Mouse (Mus musculus) hindbrain, embryonic 10.5 days (tissue): ENCODE data around the gene D630039A03Rik. TPM values are rescaled to one million over a fixed set of nuclear protein-coding genes. Genes with fewer than 3 reads are reported as not detected.
A peak's percentile ranks its signal among the peaks of the same experiment; 100 is the strongest.

Source experiments
- DNase-seq: peaks from one replicate; pipeline ENCODE4 v3.0.0-alpha.2; 2017; ENCODE audit warnings: low spot score
- H3K27ac ChIP-seq: fragments of 300-500 bp; sonication (generic); 2 replicates; pipeline ENCODE4 v1.5.1; 2016; ENCODE audit warnings: mild to moderate bottlenecking, moderate library complexity
- H3K27me3 ChIP-seq: fragments of 300-500 bp; sonication (generic); 2 replicates; pipeline ENCODE4 v1.6.1; 2016; ENCODE audit warnings: mild to moderate bottlenecking; ENCODE audit not compliant: poor library complexity, insufficient read depth, severe bottlenecking
- H3K36me3 ChIP-seq: fragments of 300-500 bp; sonication (generic); 2 replicates; pipeline ENCODE4 v1.6.1; 2016; ENCODE audit warnings: mild to moderate bottlenecking, moderate library complexity
- H3K4me1 ChIP-seq: fragments of 300-500 bp; sonication (generic); replicated peaks from 2 replicates; pipeline ENCODE4 v1.6.1; 2016; ENCODE audit warnings: mild to moderate bottlenecking
- H3K4me3 ChIP-seq: fragments of 300-500 bp; sonication (generic); 2 replicates; pipeline ENCODE4 v1.5.1; 2016; ENCODE audit warnings: mild to moderate bottlenecking, moderate library complexity
- H3K9me3 ChIP-seq: fragments of 300-500 bp; sonication (generic); 2 replicates; pipeline ENCODE4 v1.6.1; 2016; ENCODE audit warnings: mild to moderate bottlenecking, moderate library complexity
- WGBS: fragments of 180-500 bp; shearing (Covaris S2); methylation state at CpG from one replicate; pipeline ENCODE4 v1.1.7; 2016; 5-methylcytosine and 5-hydroxymethylcytosine counted together
- polyA plus RNA-seq: library from polyadenylated mRNA; unstranded; fragments of >200 nt; fragmentation: Nextera tagmentation; extraction: Ambion mirVana; gene quantifications from 2 replicates; pipeline ENCODE4 v1.2.1, GENCODE M21; 2016

D630039A03Rik gene
- polyA plus RNA-seq, result 0.24 and 0.36 TPM in 2 replicates

GRCm38 (mm10) chr4:57916201-57916661 is at the start of gene D630039A03Rik:
TSS of gene D630039A03Rik (minus strand) at chr4:57916297.
- Histone ChIP-seq H3K36me3 (no peaks in the 10 kb centered on the region), H3K27me3 (peaks cover 31% of the 10 kb centered on the region), H3K27ac (no peak within 1 kb of the TSS; the same call in 1 of the 2 replicates), H3K9me3 (no peaks in the 10 kb centered on the region), H3K4me3 (peak within 1 kb of the TSS; percentile 23; the same call in 1 of the 2 replicates), H3K4me1 (peaks cover 33% of the 10 kb centered on the region)
- no peak for DNase-seq
- WGBS, result 39% methylated on average over 9 of the region's 9 CpGs

- H3K36me3 ChIP-seq, result no peaks in the 10 kb centered on the region
- H3K9me3 ChIP-seq, result no peaks in the 10 kb centered on the region
- H3K4me1 ChIP-seq, result no peaks in the 10 kb centered on the region
- no peak overlapping the region for H3K4me3 ChIP-seq
- no peak for DNase-seq
- H3K27ac ChIP-seq, result no peak overlapping the region
- H3K27me3 ChIP-seq, result no peaks in the 10 kb centered on the region
- WGBS, result 93% methylated on average over 4 of the region's 4 CpGs
Measured at GRCm38 (mm10) chr4:57965516-57965915, 49.4 kb upstream of the D630039A03Rik start.

- H3K9me3 ChIP-seq, result no peaks in the 10 kb centered on the region
- H3K4me1 ChIP-seq, result no peaks in the 10 kb centered on the region
- H3K27me3 ChIP-seq, result no peaks in the 10 kb centered on the region
- H3K27ac ChIP-seq, result no peak overlapping the region
- no peak overlapping the region for H3K4me3 ChIP-seq
- no peaks in the 10 kb centered on the region for H3K36me3 ChIP-seq
- WGBS, result 59% methylated on average over 1 of the region's 1 CpGs
- no peak for DNase-seq
Measured at GRCm38 (mm10) chr4:57964143-57964542, 48.0 kb upstream of the D630039A03Rik start.

- no peak for DNase-seq
- H3K27ac ChIP-seq, result no peak overlapping the region
- peaks cover 6% of the 10 kb centered on the region; the same call in 1 of the 2 replicates for H3K27me3 ChIP-seq
- H3K9me3 ChIP-seq, result no peaks in the 10 kb centered on the region
- H3K4me1 ChIP-seq, result peaks cover 30% of the 10 kb centered on the region
- H3K36me3 ChIP-seq, result peaks cover 6% of the 10 kb centered on the region; the same call in 1 of the 2 replicates
- WGBS, result 91% methylated on average over 8 of the region's 8 CpGs
- no peak overlapping the region for H3K4me3 ChIP-seq
Measured at GRCm38 (mm10) chr4:57959056-57959455, 43.0 kb upstream of the D630039A03Rik start.

GRCm38 (mm10) chr4:57958098-57958497 is 42.0 kb upstream of the D630039A03Rik start:
- no peak overlapping the region for H3K27ac ChIP-seq
- DNase-seq, result no peak
- peaks cover 6% of the 10 kb centered on the region; the same call in 1 of the 2 replicates for H3K27me3 ChIP-seq
- WGBS, result 74% methylated on average over 9 of the region's 9 CpGs
- H3K4me1 ChIP-seq, result peaks cover 38% of the 10 kb centered on the region
- H3K9me3 ChIP-seq, result no peaks in the 10 kb centered on the region
- no peak overlapping the region for H3K4me3 ChIP-seq
- peaks cover 15% of the 10 kb centered on the region; the same call in 1 of the 2 replicates for H3K36me3 ChIP-seq

GRCm38 (mm10) chr4:57957200-57958085 is 41.3 kb upstream of the D630039A03Rik start:
- Histone ChIP-seq H3K4me3 (peak overlapping the region; percentile 76), H3K27ac (peak overlapping the region; percentile 97), H3K36me3 (peaks cover 18% of the 10 kb centered on the region), H3K27me3 (peaks cover 6% of the 10 kb centered on the region; the same call in 1 of the 2 replicates), H3K9me3 (no peaks in the 10 kb centered on the region; the same call in 1 of the 2 replicates), H3K4me1 (peaks cover 38% of the 10 kb centered on the region)
- DNase-seq, result peak; percentile 19
- WGBS, result 47% methylated on average over 11 of the region's 11 CpGs

- H3K36me3 ChIP-seq, result peaks cover 29% of the 10 kb centered on the region
- DNase-seq, result peak; percentile 99
- peaks cover 38% of the 10 kb centered on the region for H3K4me1 ChIP-seq
- peaks cover 9% of the 10 kb centered on the region for H3K9me3 ChIP-seq
- peaks cover 6% of the 10 kb centered on the region; the same call in 1 of the 2 replicates for H3K27me3 ChIP-seq
- peak within 1 kb of the TSS; percentile 76 for H3K4me3 ChIP-seq
- peak within 1 kb of the TSS; percentile 97 for H3K27ac ChIP-seq
- WGBS, result under 1% methylated on average over 71 of the region's 71 CpGs
Measured at GRCm38 (mm10) chr4:57956029-57956960, 40.2 kb upstream of the D630039A03Rik start, which contains the start of gene Txn1. TSS of gene Txn1 (minus strand) at chr4:57956411.

GRCm38 (mm10) chr4:57955544-57955958 is 39.5 kb upstream of the D630039A03Rik start:
- Histone ChIP-seq H3K9me3 (peaks cover 13% of the 10 kb centered on the region), H3K4me1 (peaks cover 38% of the 10 kb centered on the region), H3K4me3 (peak overlapping the region; percentile 76), H3K27ac (peak overlapping the region; percentile 97), H3K27me3 (peaks cover 6% of the 10 kb centered on the region; the same call in 1 of the 2 replicates), H3K36me3 (peaks cover 37% of the 10 kb centered on the region)
- DNase-seq, result no peak
- under 1% methylated on average over 25 of the region's 25 CpGs for WGBS

GRCm38 (mm10) chr4:57954991-57955390 is 38.9 kb upstream of the D630039A03Rik start:
- Histone ChIP-seq H3K27me3 (peaks cover 6% of the 10 kb centered on the region; the same call in 1 of the 2 replicates), H3K36me3 (peaks cover 42% of the 10 kb centered on the region), H3K4me1 (peaks cover 38% of the 10 kb centered on the region), H3K9me3 (peaks cover 13% of the 10 kb centered on the region), H3K4me3 (peak overlapping the region; percentile 76), H3K27ac (peak overlapping the region; percentile 97)
- 74% methylated on average over 8 of the region's 8 CpGs for WGBS
- no peak for DNase-seq

GRCm38 (mm10) chr4:57954580-57954979 is 38.5 kb upstream of the D630039A03Rik start:
- no peak for DNase-seq
- Histone ChIP-seq H3K27ac (no peak overlapping the region), H3K27me3 (peaks cover 6% of the 10 kb centered on the region; the same call in 1 of the 2 replicates), H3K4me3 (peak overlapping the region; percentile 76), H3K36me3 (peaks cover 47% of the 10 kb centered on the region), H3K4me1 (peaks cover 38% of the 10 kb centered on the region), H3K9me3 (peaks cover 13% of the 10 kb centered on the region)
- 85% methylated on average over 6 of the region's 6 CpGs for WGBS

GRCm38 (mm10) chr4:57953796-57954195 is 37.7 kb upstream of the D630039A03Rik start:
- no peak for DNase-seq
- 0 out of 2 replicates have a peak overlapping the region, but pooled peaks have one; percentile 13 for H3K4me3 ChIP-seq
- H3K27me3 ChIP-seq, result peaks cover 4% of the 10 kb centered on the region; the same call in 1 of the 2 replicates
- no peak overlapping the region for H3K27ac ChIP-seq
- peaks cover 38% of the 10 kb centered on the region for H3K4me1 ChIP-seq
- 89% methylated on average over 7 of the region's 7 CpGs for WGBS
- peaks cover 13% of the 10 kb centered on the region for H3K9me3 ChIP-seq
- H3K36me3 ChIP-seq, result peaks cover 54% of the 10 kb centered on the region

GRCm38 (mm10) chr4:57952891-57953290 is 36.8 kb upstream of the D630039A03Rik start:
- no peak overlapping the region for H3K27ac ChIP-seq
- no peak overlapping the region for H3K4me3 ChIP-seq
- H3K36me3 ChIP-seq, result peaks cover 63% of the 10 kb centered on the region
- no peaks in the 10 kb centered on the region for H3K27me3 ChIP-seq
- peaks cover 38% of the 10 kb centered on the region for H3K4me1 ChIP-seq
- WGBS, result 94% methylated on average over 1 of the region's 1 CpGs
- H3K9me3 ChIP-seq, result peaks cover 13% of the 10 kb centered on the region
- DNase-seq, result no peak
